Mouse (Mus musculus): ENCODE results near the gene Serac1.
A peak's percentile ranks its signal among the peaks of the same experiment; 100 is the strongest.

Gene Serac1

DNA sequence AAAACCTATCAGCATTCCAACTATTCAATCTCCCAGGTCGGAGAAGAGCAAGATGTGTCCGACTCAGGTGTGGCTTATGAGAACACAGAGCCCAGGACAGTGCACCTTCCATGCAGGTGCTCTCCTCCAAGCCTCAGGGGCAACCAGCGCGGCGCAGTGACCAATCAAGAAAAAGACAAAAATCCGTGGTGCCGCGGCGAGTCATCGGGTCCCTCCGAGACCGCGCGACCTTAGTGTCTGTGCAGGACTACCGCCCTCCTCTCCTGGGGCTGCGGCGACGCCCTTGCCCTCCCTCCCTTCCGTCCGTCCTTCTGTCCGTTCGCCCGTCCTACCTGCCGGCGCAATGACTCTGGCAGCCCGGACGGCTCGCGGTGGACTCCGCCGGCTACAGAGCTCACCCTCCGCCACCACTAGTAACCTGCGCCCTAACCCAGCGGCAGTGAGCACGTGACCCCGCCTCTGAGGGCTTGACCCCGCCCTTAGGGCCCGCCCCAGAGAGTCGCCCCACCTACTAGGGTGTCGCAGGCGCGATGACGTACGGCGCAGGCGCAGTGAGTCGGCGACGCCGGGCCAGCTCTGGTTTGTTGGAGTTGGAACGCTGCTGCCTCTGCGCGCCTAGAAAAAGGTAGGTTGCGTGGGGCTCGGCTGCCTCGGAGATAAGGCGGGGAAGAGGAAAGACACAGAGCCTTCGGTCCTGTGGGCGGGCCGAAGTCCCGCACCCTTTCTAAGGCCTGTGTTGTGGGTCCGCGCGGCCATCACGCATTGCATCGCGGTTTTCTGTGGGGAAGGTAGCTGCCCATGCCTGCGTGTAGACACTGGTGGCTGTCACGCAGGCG, at the start of gene Serac1, which contains the start of gene Gtf2h5:
Gene Serac1 (minus strand): TSS at position 455 of the 836 bp plus-strand sequence.
Gene Gtf2h5 (plus strand): TSS at position 500 of the 836 bp plus-strand sequence.
- peak; percentile 98 for DNase-seq

DNA sequence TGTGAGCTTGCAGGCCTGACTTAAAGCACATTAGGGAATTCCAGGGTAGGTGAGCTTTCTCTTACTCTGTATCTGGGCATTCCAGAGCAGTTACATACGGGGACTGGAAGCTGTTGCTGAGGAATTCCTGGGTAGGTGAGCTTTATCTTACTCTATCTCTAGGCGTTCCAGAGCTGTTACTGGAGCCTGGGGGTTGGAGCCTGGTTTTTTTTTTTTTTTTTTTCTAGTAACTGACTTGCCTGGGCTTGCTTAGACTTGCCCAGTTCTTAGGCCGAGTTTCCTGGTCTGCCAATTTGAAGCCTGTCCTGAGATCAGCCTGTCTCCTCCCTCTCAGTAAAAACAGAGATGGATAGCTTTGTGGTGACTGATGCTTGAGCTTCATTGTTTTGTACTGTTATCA, 48.5 kb upstream of the Serac1 start:
- DNase-seq, result no peak

GRCm38 (mm10) chr17:6125441-6125840, 45.9 kb upstream of the Serac1 start:
- no peak for DNase-seq

- no peak for DNase-seq
Measured at GRCm38 (mm10) chr17:6123776-6124175, 44.2 kb upstream of the Serac1 start.

DNA sequence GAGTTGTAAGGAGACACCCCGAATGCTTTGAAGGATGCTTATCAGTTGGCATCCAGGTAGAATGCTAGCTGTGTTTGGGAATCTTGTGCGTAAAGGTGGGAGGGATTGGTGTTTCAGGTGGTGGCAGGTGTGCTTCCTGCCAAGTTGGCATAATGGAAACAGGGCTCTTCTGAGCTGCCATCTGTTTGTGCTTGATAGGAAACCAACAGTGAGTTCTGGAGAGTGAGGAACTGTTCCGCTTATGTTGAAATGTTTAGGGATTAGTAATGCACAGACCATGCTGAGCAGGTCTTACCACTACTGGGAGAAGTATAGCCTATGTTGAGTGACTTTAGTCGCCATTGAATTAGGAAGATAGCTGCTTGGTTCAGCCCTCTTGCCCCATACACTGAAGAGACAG, 39.3 kb upstream of the Serac1 start:
- no peak for DNase-seq

DNA sequence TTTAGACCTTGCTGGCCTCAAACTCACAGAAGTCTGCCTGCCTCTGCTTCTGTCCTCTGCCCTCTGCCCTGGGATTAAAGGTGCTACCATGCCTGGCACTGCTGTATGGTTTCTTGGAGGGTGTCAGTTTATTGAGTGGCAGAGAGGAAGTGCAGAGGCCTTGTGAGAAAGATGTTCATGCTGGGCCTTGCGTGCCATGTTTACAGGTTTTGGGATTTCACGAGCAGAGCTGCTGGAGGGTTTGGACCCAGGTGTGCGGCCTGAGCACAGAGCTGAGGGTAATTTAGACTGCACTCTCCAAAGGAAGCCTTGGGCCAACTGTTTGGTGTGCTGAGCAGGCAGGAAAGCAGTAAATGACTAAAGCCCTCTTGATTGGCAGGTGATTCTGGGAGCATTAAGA, 38.4 kb upstream of the Serac1 start:
- no peak for DNase-seq

DNA sequence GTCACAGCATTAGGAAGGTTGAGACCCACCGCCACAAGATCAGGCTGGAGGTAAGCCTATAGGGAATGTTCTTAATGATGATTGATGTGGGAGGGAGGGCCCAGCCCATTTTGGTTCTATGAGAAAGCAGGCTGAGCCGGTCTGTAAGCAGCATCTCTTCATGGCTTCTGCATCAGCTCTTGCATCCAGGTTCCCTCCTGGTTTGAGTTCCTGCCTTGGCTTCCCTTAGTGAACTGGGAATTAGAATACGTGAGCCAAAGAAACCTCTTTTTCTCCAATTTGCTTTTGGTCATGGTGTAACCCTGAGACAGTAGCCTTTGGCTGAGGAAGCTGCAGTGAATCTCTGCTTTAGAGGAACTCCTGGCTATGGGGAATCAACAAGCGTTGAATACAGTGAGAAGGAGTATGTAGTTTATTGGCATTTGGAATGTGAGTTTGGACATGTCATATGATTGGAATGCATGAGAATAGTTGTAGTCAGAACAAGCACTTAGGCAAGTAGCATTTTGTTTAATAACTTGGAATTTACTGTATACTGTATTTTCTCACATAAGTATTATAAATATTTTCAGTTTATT, 37.7 kb upstream of the Serac1 start:
- no peak for DNase-seq

- DNase-seq, result no peak
Measured at GRCm38 (mm10) chr17:6115085-6115484, 35.5 kb upstream of the Serac1 start.

DNA sequence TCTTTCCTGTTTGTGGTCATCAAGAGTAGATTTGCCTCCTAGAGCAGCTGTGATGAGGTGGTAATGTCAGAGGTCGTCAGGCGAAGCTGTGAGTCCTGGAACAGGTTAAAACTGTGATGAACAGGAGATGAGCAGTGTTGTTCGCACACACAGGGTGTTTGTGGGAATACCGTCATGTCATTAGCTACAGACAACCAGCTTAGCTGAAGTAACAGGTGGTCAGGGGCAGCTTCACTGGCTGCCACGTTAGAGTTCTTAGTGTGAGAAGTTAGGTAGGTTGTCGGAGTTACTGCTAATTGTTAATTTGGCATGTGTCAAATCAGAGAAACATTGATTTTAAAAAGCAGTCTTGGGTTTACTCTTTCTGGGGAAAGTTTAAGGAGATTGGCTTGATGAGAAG, 34.1 kb upstream of the Serac1 start:
- no peak for DNase-seq

GRCm38 (mm10) chr17:6110956-6111355, 31.4 kb upstream of the Serac1 start:
- no peak for DNase-seq

GRCm38 (mm10) chr17:6108175-6108574, 28.6 kb upstream of the Serac1 start:
- DNase-seq, result no peak

GRCm38 (mm10) chr17:6107015-6107601, 27.6 kb upstream of the Serac1 start:
- peak; percentile 53 for DNase-seq

DNA sequence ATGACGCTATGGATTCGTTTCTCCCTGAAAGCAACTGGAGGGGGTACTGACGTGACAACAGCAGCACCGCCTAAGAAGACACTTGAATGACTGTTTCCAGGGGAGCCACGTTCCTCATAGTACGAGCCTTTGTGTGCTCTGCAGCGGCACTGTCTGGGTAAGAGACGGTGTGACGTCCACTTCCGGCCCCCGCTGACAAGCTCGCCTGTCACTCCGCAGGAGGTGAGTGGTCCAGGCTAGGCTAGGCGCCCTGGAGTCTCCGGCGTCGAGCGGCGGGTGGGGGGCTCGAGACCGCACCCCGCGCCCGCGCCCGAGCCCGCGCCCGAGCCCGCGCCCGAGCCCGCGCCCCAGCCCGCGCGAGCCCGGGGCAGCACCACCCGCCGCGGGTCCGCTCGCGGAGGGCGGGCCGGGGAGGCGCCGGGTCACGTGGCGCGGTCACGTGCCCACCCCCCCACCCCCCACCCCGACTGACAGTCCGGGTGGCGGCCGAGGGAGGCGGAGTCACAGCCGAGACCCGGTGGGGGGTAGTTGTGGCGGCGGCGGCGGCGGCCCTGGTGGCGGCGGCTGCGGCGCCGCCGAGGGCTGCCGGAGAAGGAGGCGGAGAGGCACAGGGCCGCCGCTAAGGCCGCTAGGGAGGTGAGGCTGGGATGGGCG, 26.9 kb upstream of the Serac1 start, which contains the start of gene Tulp4:
Gene Tulp4 (plus strand): TSS at position 77 of the 654 bp plus-strand sequence.
- DNase-seq, result peak; percentile 79

DNA sequence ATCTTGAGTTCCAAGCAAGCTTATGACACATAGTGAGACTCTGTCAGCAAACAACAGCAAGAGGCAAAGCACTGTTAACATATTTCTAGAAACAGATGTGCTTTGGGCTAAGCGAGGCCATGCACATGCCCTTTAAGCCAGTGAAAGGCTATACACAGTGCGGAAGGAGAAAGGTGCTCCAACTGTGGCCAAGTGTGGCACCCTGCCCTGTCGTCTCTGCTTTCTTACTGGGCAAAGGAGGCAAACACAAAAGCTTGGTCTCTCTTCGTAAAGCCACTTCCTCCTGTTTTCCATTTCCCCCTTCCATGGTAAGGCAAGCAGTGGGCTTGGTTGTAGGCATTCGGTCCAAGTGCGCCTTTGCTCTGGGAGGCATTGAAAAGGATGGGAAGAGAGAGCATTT, 24.0 kb upstream of the Serac1 start:
- DNase-seq, result no peak

- DNase-seq, result no peak
Measured at GRCm38 (mm10) chr17:6102287-6102686, 22.7 kb upstream of the Serac1 start.

DNA sequence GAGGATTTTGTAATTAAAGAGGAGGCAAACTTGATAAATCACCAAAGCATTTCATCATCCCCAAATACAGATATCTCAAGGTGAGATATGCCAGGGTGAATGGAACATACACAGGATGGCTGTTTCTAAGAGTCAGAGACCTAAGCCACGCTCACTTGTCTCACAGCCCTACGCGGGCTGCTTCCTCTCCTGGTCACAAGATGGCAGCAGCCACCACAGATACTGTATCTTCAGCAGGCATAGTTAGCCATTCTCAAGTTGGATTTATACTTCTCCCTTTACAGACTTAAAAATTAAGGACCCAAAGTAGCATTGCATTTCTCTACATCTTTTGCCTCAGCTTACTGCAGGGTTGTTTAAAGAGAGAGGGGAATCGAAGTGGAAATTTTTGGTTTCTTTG, 18.3 kb upstream of the Serac1 start:
- DNase-seq, result peak; percentile 64

GRCm38 (mm10) chr17:6095579-6095978, 16.0 kb upstream of the Serac1 start:
- DNase-seq, result no peak

DNA sequence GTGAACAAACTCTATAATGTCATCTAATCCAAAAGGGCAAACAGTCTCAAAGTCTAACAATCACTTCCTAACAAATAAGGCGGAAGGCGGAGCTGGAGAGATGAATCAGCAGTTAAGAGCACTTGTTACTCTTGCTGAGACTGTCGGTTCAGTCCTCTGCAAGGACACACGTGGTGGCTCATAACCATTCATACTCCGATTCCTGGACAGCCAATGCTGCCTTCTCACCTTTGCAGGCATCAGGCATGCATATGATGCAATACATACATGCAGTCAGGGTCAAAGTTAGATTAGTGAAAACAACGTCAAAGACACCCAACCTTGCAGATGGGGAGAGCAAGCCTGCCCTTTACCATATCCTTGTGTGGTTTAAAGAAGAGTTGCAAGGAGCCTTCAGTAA, 12.1 kb upstream of the Serac1 start:
- no peak for DNase-seq

DNA sequence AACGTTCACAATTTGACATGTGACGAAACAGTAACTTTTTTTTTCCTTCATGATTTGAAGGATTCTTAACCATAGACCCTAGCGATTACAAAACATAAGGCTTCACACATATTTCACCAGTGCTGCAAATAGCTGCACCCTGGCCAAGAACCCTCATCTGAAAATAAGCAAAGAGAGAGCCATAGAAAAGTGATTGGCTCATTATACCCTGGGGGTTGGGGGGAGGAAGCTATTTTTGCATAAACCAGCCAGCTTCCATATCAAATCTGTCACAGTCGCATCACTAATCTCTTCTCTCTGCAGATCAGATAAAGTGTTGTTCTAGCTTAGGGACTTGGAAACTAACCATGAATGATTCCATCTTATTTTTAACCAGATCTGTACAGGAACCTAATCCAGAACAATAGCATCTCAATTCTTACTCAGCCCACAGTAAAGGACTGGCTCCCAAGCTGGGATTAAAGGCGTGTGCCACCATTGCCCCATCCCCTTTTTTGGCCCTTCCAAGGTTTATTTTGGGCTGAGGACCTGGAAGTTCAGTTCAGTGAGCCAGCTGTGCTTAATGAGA, 3.9 kb upstream of the Serac1 start:
- DNase-seq, result no peak

GRCm38 (mm10) chr17:6073405-6073804, 6.1 kb downstream of the Serac1 start:
- DNase-seq, result no peak

GRCm38 (mm10) chr17:6069866-6070265, 9.7 kb downstream of the Serac1 start:
- DNase-seq, result no peak

GRCm38 (mm10) chr17:6067613-6068012, 11.9 kb downstream of the Serac1 start:
- no peak for DNase-seq

- DNase-seq, result no peak
Measured at GRCm38 (mm10) chr17:6066021-6066420, 13.5 kb downstream of the Serac1 start.
